Mouse (Mus musculus) testis, adult 2 months (tissue): ENCODE measurements around the gene Bsdc1. TPM values are rescaled to one million over a fixed set of nuclear protein-coding genes. Genes with fewer than 3 reads are reported as not detected.

ENCODE experiments used
- H3K27ac ChIP-seq: fragments of 200-500 bp; 2 replicates; pipeline ENCODE4 v1.5.1; 2012; ENCODE audit warnings: low read depth, low read length; ENCODE audit not compliant: control insufficient read depth, insufficient read depth
- H3K27me3 ChIP-seq: fragments of 200-500 bp; 2 replicates; pipeline ENCODE4 v1.6.1; 2012; ENCODE audit warnings: mild to moderate bottlenecking, low read length, moderate library complexity; ENCODE audit not compliant: control insufficient read depth, insufficient read depth
- H3K36me3 ChIP-seq: fragments of 200-500 bp; 2 replicates; pipeline ENCODE4 v1.6.1; 2012; ENCODE audit warnings: mild to moderate bottlenecking, low read length; ENCODE audit not compliant: control insufficient read depth, insufficient read depth
- H3K4me1 ChIP-seq: fragments of 200-500 bp; 2 replicates; pipeline ENCODE4 v1.6.1; 2012; ENCODE audit warnings: low read length; ENCODE audit not compliant: control insufficient read depth, insufficient read depth
- H3K4me3 ChIP-seq: fragments of 200-500 bp; 2 replicates; pipeline ENCODE4 v1.5.1; 2012; ENCODE audit warnings: low read depth, mild to moderate bottlenecking, low read length, moderate library complexity, mixed read lengths; ENCODE audit not compliant: control insufficient read depth
- CTCF ChIP-seq: fragments of 200-500 bp; IDR thresholded peaks from 2 replicates; pipeline ENCODE4 v1.5.1; 2012; ENCODE audit warnings: low read depth, mild to moderate bottlenecking, inconsistent platforms, low read length, moderate library complexity; ENCODE audit not compliant: control insufficient read depth, insufficient read depth, insufficient replicate concordance
- POLR2A ChIP-seq: fragments of 200-500 bp; IDR thresholded peaks from 2 replicates; pipeline ENCODE4 v1.6.1; 2012; ENCODE audit warnings: low read depth, mild to moderate bottlenecking, inconsistent platforms, low read length, moderate library complexity; ENCODE audit not compliant: control insufficient read depth
- polyA plus RNA-seq: library from polyadenylated mRNA; depleted of rRNA; stranded (reverse); fragments of >200 nt; gene quantifications from 2 replicates; pipeline ENCODE4 v1.2.3, GENCODE M21; 2012

Bsdc1 gene
- polyA plus RNA-seq, 1 experiment = 38.2 TPM

- Histone ChIP-seq H3K4me3 (no peak overlapping the region), H3K36me3 (no peaks in the 10 kb centered on the region), H3K27ac (peak overlapping the region; percentile 45), H3K27me3 (no peaks in the 10 kb centered on the region), H3K4me1 (peaks cover 16% of the 10 kb centered on the region)
- no peak for TF ChIP-seq POLR2A
- no peak for TF ChIP-seq CTCF
Observed at GRCm38 (mm10) chr4:129508834-129509600, 47.6 kb downstream of the Bsdc1 start.

GRCm38 (mm10) chr4:129509650-129510049 is 48.3 kb downstream of the Bsdc1 start:
- no peaks in the 10 kb centered on the region for H3K36me3 ChIP-seq
- no peak overlapping the region for H3K4me3 ChIP-seq
- no peaks in the 10 kb centered on the region for H3K27me3 ChIP-seq
- TF ChIP-seq POLR2A = no peak
- no peak for TF ChIP-seq CTCF
- H3K4me1 ChIP-seq = peaks cover 17% of the 10 kb centered on the region
- peak overlapping the region; percentile 9; the same call in 1 of the 2 replicates for H3K27ac ChIP-seq

GRCm38 (mm10) chr4:129510723-129511412 is 49.5 kb downstream of the Bsdc1 start:
- no peaks in the 10 kb centered on the region for H3K27me3 ChIP-seq
- H3K36me3 ChIP-seq = no peaks in the 10 kb centered on the region
- H3K4me3 ChIP-seq = no peak overlapping the region
- peak overlapping the region; percentile 55; the same call in 1 of the 2 replicates for H3K27ac ChIP-seq
- H3K4me1 ChIP-seq = peaks cover 17% of the 10 kb centered on the region
- no peak for TF ChIP-seq POLR2A
- no peak for TF ChIP-seq CTCF

- no peaks in the 10 kb centered on the region for H3K36me3 ChIP-seq
- no peaks in the 10 kb centered on the region for H3K27me3 ChIP-seq
- no peak overlapping the region for H3K27ac ChIP-seq
- TF ChIP-seq POLR2A (no peak), CTCF (no peak)
- H3K4me1 ChIP-seq = peaks cover 17% of the 10 kb centered on the region
- H3K4me3 ChIP-seq = no peak overlapping the region
Observed at GRCm38 (mm10) chr4:129511413-129512096, 50.2 kb downstream of the Bsdc1 start.

GRCm38 (mm10) chr4:129513086-129513767 is 51.8 kb downstream of the Bsdc1 start, which contains the start of gene Marcksl1:
Gene Marcksl1 (plus strand): TSS chr4:129513581.
- H3K36me3 ChIP-seq = peaks cover 5% of the 10 kb centered on the region
- H3K27ac ChIP-seq = peak within 1 kb of the TSS; percentile 10; the same call in 1 of the 2 replicates
- no peaks in the 10 kb centered on the region for H3K27me3 ChIP-seq
- peak within 1 kb of the TSS; percentile 85 for H3K4me3 ChIP-seq
- TF ChIP-seq CTCF = no peak
- TF ChIP-seq POLR2A = peak; percentile 86
- H3K4me1 ChIP-seq = peaks cover 13% of the 10 kb centered on the region

- TF ChIP-seq POLR2A (no peak), CTCF (no peak)
- H3K27ac ChIP-seq = no peak overlapping the region
Observed at GRCm38 (mm10) chr4:129513891-129514290, 52.5 kb downstream of the Bsdc1 start.

More at GRCm38 (mm10) chr4:129513891-129514290, 52.5 kb downstream of the Bsdc1 start:
- H3K4me1 ChIP-seq = peaks cover 10% of the 10 kb centered on the region
- peak overlapping the region; percentile 85 for H3K4me3 ChIP-seq
- no peaks in the 10 kb centered on the region for H3K27me3 ChIP-seq
- peaks cover 5% of the 10 kb centered on the region for H3K36me3 ChIP-seq
